Mouse (Mus musculus): ENCODE measurements around the gene Wdr93.
"Not testable (repeated sequence)": the region's sequence is repeated elsewhere in the genome, so short reads cannot be mapped to it uniquely, and the experiment has no call there.

DNA sequence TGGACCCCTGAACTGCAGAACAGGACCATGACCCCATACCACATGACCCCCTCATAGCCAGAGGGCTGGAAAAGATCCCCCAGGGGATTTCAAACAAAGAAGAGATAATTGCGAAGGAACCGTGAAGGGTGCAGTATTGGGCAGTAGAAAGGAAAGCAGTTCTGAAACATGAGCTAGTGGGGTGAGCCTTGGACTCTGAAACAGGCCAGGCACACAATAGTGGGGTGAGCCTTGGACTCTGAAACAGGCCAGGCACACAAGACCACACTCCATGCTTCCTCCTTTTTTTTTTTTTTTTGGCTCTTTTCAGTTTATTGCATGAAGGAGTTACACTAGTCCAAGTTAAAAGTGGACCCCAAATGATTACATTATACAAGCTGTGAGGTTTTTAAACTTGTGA is 46.8 kb downstream of the Wdr93 start:
- TF ChIP-seq CTCF (IDR thresholded peaks at IDR 0.05; ENCODE audit: extremely low read depth, insufficient read length, insufficient replicate concordance, low read depth, low read length); POLR2A (IDR thresholded peaks at IDR 0.05; ENCODE audit: low read depth, low read length): not testable (repeated sequence)
